Mouse (Mus musculus) gastrocnemius, adult 18-20 months (tissue): Measurements from ENCODE around the gene Rps5. TPM values are rescaled to one million over a fixed set of nuclear protein-coding genes. Genes with fewer than 3 reads are reported as not detected.

Source experiments
- total RNA-seq, 2 experiments: library from RNA; stranded (reverse); gene quantifications; 2 replicates each; pipeline ENCODE4 v1.2.3; 2021

Rps5 gene
- total RNA-seq, 2 experiments from 2014 or later = 586 to 589 TPM

Other genes with a start within 250 kb of the Rps5 start
- not detected for gene Vmn2r55, start 237.3 kb upstream of the Rps5 start, total RNA-seq
- not detected for gene Vmn2r56, start 187.3 kb upstream of the Rps5 start, total RNA-seq
- gene Zscan18, start 118.7 kb upstream of the Rps5 start, total RNA-seq = 1 to 10 TPM in 1 of 2 experiments, under 1 TPM in 1; 0.36 to 1.2 TPM
- gene Zfp329, start 103.4 kb upstream of the Rps5 start, total RNA-seq = 1 to 10 TPM; 3.6 to 4.5 TPM
- 10 to 100 TPM; 12.3 to 12.6 TPM for gene Zfp110, start 87.5 kb upstream of the Rps5 start, total RNA-seq
- gene Zfp128, start 41.1 kb upstream of the Rps5 start, total RNA-seq = 1 to 10 TPM; 1.8 to 2.2 TPM
- gene Zscan22, start 24.5 kb upstream of the Rps5 start, total RNA-seq = 1 to 10 TPM; 2.8 to 3.4 TPM
- under 1 TPM; 0.46 to 0.59 TPM for gene Rnf225, start 5.1 kb downstream of the Rps5 start, total RNA-seq
- 1 to 10 TPM; 1.4 to 1.5 TPM for gene Zfp324, start 43.5 kb downstream of the Rps5 start, total RNA-seq
- gene Zfp446, start 55.6 kb downstream of the Rps5 start, total RNA-seq = 1 to 10 TPM; 1.9 to 2.1 TPM
- under 1 TPM in 1 of 2 experiments, not detected in 1; 0.28 TPM for gene Slc27a5, start 75.9 kb downstream of the Rps5 start, total RNA-seq
- gene Trim28, start 76.8 kb downstream of the Rps5 start, total RNA-seq = 10 to 100 TPM; 63.6 to 65.9 TPM
- 1 to 10 TPM; 3.2 to 4.0 TPM for gene Zbtb45, start 87.7 kb downstream of the Rps5 start, total RNA-seq
- 100 to 1,000 TPM in 1 of 2 experiments, 10 to 100 TPM in 1; 95.4 to 103 TPM for gene Chmp2a, start 112.5 kb downstream of the Rps5 start, total RNA-seq
- gene Ube2m, start 116.0 kb downstream of the Rps5 start, total RNA-seq = 100 to 1,000 TPM; 148 to 149 TPM
- gene Mzf1, start 132.5 kb downstream of the Rps5 start, total RNA-seq = under 1 TPM; 0.62 to 0.71 TPM
- not detected for gene Vmn1r85, start 172.9 kb downstream of the Rps5 start, total RNA-seq
- gene Vmn1r86, start 197.6 kb downstream of the Rps5 start, total RNA-seq = not detected
- not detected for gene Vmn1r87, start 217.9 kb downstream of the Rps5 start, total RNA-seq
- gene Vmn1r88, start 237.3 kb downstream of the Rps5 start, total RNA-seq = under 1 TPM; 0.05 to 0.09 TPM